Mouse (Mus musculus) intestine, embryonic 15.5 days (tissue): ENCODE measurements around the gene Usp3. TPM values are rescaled to one million over a fixed set of nuclear protein-coding genes. Genes with fewer than 3 reads are reported as not detected.

Experiments
- ATAC-seq: fragments of 200-750 bp; cut with Nextera tagmentation; 2 replicates; pipeline ENCODE4 v1.8.0; 2017; ENCODE audit warnings: moderate TSS enrichment, moderate library complexity
- H3K27ac ChIP-seq: fragments of 300-500 bp; sonication (generic); 2 replicates; pipeline ENCODE4 v1.5.1; 2015; ENCODE audit warnings: mild to moderate bottlenecking, inconsistent platforms
- H3K27me3 ChIP-seq: fragments of 300-500 bp; sonication (generic); replicated peaks from 2 replicates; pipeline ENCODE4 v1.6.1; 2015; ENCODE audit warnings: inconsistent platforms
- H3K36me3 ChIP-seq: fragments of 300-500 bp; sonication (generic); 2 replicates; pipeline ENCODE4 v1.6.1; 2015; ENCODE audit warnings: inconsistent platforms
- H3K4me1 ChIP-seq: fragments of 300-500 bp; sonication (generic); replicated peaks from 2 replicates; pipeline ENCODE4 v1.6.1; 2015; ENCODE audit warnings: inconsistent platforms
- H3K4me2 ChIP-seq: fragments of 300-500 bp; sonication (generic); replicated peaks from 2 replicates; pipeline ENCODE4 v1.6.1; 2015; ENCODE audit warnings: mild to moderate bottlenecking, inconsistent platforms
- H3K4me3 ChIP-seq: fragments of 300-500 bp; sonication (generic); replicated peaks from 2 replicates; pipeline ENCODE4 v1.5.1; 2015; ENCODE audit warnings: inconsistent platforms
- H3K9ac ChIP-seq: fragments of 300-500 bp; sonication (generic); 2 replicates; pipeline ENCODE4 v1.6.1; 2015; ENCODE audit warnings: inconsistent platforms
- H3K9me3 ChIP-seq: fragments of 300-500 bp; sonication (generic); 2 replicates; pipeline ENCODE4 v1.6.1; 2016; ENCODE audit warnings: inconsistent platforms
- WGBS: fragments of 180-500 bp; shearing (Covaris S2); methylation state at CpG from one replicate; pipeline ENCODE4 v1.1.7; 2015; 5-methylcytosine and 5-hydroxymethylcytosine counted together
- polyA plus RNA-seq: library from polyadenylated mRNA; unstranded; fragments of >200 nt; fragmentation: Nextera tagmentation; extraction: Ambion mirVana; gene quantifications from 2 replicates; pipeline ENCODE4 v1.2.1, GENCODE M21; 2015

Usp3 gene
- polyA plus RNA-seq, 1 experiment from 2014 or later: 79.5 TPM

DNA sequence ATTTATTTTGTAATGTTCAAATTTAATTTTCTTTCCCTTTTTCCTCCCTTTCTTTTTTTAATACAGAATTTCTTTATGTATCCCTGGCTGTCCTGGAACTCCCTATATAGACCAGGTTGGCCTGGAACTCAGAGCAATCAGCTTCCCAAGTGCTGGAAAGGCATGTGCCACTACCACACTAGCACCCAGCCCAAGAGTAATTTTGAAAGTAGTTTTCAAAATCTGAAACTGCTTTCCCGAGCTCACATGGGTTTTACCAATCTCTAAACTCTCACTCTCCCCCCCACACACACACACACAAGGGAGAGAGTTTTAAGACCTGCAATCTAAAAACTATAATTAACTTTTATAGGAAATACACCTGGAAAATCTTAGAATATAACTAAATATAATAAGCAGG, 7.8 kb downstream of the Usp3 start:
- Histone ChIP-seq H3K4me1 (peaks cover 10% of the 10 kb centered on the region), H3K27ac (no peak overlapping the region), H3K4me3 (no peak overlapping the region), H3K36me3 (no peaks in the 10 kb centered on the region), H3K9ac (no peak overlapping the region), H3K9me3 (no peaks in the 10 kb centered on the region), H3K4me2 (no peak overlapping the region), H3K27me3 (no peaks in the 10 kb centered on the region)
- no peak for ATAC-seq
- WGBS: 72% methylated on average over 1 of the region's 1 CpGs

DNA sequence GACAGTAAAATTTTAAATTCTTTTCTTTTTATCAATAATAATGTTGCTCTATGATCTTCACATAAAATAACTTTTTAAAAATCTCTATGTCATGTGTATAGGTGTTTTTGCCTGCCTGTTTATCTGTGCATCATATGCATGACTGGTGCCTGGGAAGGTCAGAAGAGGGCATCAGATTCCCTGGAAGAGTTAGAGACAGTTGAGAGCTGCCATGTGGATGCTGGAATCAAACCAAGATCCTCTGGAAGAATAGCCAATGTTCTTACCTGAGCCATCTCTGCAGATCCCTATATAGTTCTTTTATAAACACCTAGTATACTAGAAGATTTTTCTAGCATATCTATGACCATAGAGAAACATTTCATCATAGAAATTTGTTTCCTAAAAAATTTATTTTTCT, 8.8 kb downstream of the Usp3 start:
- Histone ChIP-seq H3K4me2 (no peak overlapping the region), H3K36me3 (no peaks in the 10 kb centered on the region), H3K27me3 (no peaks in the 10 kb centered on the region), H3K9ac (no peak overlapping the region), H3K4me1 (peaks cover 4% of the 10 kb centered on the region), H3K4me3 (no peak overlapping the region), H3K9me3 (no peaks in the 10 kb centered on the region), H3K27ac (no peak overlapping the region)
- ATAC-seq: no peak

DNA sequence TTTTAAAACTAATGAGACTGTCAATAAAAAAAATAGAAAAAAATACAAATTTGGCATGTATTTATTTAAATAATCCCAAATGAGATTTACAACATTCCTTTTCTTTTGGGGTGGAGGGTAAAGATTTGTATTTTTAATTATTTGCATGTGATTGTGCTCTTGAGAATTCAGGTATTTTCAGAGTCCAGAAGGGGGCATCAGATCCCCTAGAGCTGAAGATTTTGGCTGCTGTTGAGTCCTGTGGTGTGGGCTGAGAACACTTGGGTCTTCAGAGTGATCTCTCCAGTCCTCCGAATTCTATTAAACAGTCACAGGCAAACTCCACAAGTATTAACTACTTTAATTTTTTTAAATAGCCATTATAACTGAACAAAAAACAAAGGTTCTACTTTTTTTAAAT, 9.7 kb downstream of the Usp3 start:
- no peaks in the 10 kb centered on the region for H3K36me3 ChIP-seq
- no peak overlapping the region for H3K4me2 ChIP-seq
- 94% methylated on average over 1 of the region's 1 CpGs for WGBS
- no peaks in the 10 kb centered on the region for H3K9me3 ChIP-seq
- no peak for ATAC-seq
- H3K4me1 ChIP-seq: 0 out of 2 replicates have a peak, but pooled peaks cover 3% of the 10 kb centered on the region
- no peak overlapping the region for H3K4me3 ChIP-seq
- H3K27ac ChIP-seq: no peak overlapping the region
- no peak overlapping the region for H3K9ac ChIP-seq
- H3K27me3 ChIP-seq: no peaks in the 10 kb centered on the region

DNA sequence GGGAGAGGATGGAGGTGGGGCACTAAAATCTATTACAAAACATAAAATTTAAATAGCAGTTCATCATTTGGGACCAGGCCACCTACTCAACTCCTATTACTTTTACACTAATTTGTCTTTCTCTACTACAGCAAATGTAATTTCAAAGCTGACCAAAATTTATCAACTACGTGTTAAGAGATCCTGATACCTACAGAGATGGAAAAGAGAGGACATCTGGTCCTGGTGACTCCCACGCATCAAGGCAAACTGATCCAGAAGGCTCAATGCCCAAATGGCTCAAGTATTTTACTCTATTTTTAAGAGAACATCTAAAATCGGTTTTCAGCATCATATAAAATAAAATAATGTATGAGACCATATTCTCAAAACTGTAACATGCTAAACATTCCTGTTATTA, 11.2 kb downstream of the Usp3 start:
- H3K27ac ChIP-seq: no peak overlapping the region

DNA sequence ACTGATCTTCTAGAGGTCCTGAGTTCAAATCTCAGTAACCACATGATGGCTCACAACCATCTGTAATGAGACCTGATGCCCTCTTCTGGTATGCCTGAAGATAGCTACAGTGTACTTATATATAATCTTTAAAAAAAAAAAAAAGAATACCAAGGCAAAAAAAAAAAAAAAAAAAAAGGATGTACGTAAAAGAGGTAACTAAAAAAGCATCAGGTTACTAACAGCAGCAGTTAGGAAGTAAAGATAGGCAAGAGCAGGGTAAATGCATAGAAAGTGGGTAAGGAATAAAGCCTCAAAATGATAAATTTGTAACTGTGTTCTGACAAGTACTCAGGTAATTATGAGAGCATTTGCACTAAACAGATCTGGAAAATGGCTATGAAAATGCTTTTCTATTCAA, 12.2 kb downstream of the Usp3 start:
- Histone ChIP-seq H3K4me3 (no peak overlapping the region), H3K36me3 (no peaks in the 10 kb centered on the region), H3K27me3 (no peaks in the 10 kb centered on the region), H3K9me3 (no peaks in the 10 kb centered on the region), H3K9ac (no peak overlapping the region), H3K4me2 (no peak overlapping the region), H3K4me1 (0 out of 2 replicates have a peak, but pooled peaks cover 5% of the 10 kb centered on the region), H3K27ac (no peak overlapping the region)
- WGBS: 92% methylated on average over 1 of the region's 1 CpGs
- no peak for ATAC-seq

More for the DNA sequence above, 11.2 kb downstream of the Usp3 start:
- 80% methylated on average over 3 of the region's 3 CpGs for WGBS
- 0 out of 2 replicates have a peak, but pooled peaks cover 1% of the 10 kb centered on the region for H3K4me1 ChIP-seq
- H3K36me3 ChIP-seq: no peaks in the 10 kb centered on the region
- H3K4me2 ChIP-seq: no peak overlapping the region
- ATAC-seq: no peak
- H3K4me3 ChIP-seq: no peak overlapping the region
- no peaks in the 10 kb centered on the region for H3K9me3 ChIP-seq
- no peak overlapping the region for H3K9ac ChIP-seq
- no peaks in the 10 kb centered on the region for H3K27me3 ChIP-seq

DNA sequence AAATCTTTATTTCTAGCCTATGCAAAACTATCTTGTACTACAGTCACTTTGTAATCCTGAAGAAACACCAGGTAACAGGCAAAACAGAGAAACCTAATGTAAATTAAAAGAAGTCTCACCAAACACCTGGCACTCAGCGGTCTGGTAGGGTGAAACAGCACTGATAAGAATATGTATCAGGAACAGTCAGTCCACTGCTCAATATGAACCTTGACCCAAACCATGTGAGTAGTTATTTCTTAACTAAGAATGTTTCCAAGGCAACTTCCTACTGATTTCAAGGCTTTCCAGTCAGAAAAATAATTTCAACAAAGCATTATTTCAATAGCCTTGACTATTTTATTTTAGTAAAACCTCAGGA, 17.1 kb downstream of the Usp3 start:
- H3K36me3 ChIP-seq: no peaks in the 10 kb centered on the region
- ATAC-seq: peak; percentile 87
- H3K9me3 ChIP-seq: no peaks in the 10 kb centered on the region
- H3K27ac ChIP-seq: peak overlapping the region; percentile 79
- H3K4me3 ChIP-seq: no peak overlapping the region
- H3K4me2 ChIP-seq: peak overlapping the region; percentile 18; the same call in 1 of the 2 replicates
- no peak overlapping the region for H3K9ac ChIP-seq
- H3K4me1 ChIP-seq: 0 out of 2 replicates have a peak, but pooled peaks cover 9% of the 10 kb centered on the region
- H3K27me3 ChIP-seq: no peaks in the 10 kb centered on the region
- WGBS: 61% methylated on average over 1 of the region's 1 CpGs

DNA sequence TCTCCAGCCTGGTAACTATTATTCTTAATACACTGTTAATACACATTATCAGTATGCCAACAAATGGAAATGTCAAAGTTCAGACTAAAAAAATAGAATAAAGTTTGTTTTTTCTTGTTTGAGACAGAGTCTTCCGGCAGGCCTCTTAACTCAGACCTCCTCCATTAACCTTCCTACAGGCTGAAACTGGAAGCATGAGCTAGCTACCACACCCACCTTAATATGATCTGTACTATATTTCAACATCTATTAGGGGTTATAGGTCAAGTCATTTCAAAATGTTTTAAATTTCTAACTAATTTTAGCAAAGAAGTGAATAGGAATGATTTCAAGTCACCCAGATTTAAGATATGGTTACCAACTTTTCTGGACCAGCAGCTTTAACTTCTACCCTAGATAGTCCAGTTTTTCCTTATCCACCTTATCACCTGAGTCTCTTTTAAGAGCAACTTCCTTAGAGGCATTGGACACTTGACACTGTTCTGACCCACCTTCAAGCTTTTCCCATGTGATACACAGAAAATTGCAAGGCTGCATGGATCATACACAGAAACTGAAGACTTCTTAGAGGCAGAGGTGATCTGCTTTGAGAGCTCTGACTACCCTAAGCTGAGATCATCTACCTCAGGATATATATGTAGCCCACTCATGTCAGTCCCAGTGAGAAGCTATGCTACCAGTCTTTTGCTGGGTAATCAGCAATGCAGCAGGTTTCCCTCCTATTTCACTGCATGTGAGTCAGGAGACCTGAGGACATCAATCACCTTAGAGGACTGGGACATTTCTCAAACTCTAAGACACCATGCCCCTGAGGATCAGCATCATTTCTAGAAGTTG, 17.7 kb downstream of the Usp3 start:
- H3K27me3 ChIP-seq: no peaks in the 10 kb centered on the region
- H3K4me1 ChIP-seq: 0 out of 2 replicates have a peak, but pooled peaks cover 9% of the 10 kb centered on the region
- H3K9me3 ChIP-seq: no peaks in the 10 kb centered on the region
- H3K36me3 ChIP-seq: no peaks in the 10 kb centered on the region
- 0 out of 2 replicates have a peak overlapping the region, but pooled peaks have one; percentile 15 for H3K9ac ChIP-seq
- peak; percentile 85 for ATAC-seq
- peak overlapping the region; percentile 30 for H3K4me2 ChIP-seq
- WGBS: 46% methylated on average over 1 of the region's 1 CpGs
- no peak overlapping the region for H3K4me3 ChIP-seq
- peak overlapping the region; percentile 79 for H3K27ac ChIP-seq

DNA sequence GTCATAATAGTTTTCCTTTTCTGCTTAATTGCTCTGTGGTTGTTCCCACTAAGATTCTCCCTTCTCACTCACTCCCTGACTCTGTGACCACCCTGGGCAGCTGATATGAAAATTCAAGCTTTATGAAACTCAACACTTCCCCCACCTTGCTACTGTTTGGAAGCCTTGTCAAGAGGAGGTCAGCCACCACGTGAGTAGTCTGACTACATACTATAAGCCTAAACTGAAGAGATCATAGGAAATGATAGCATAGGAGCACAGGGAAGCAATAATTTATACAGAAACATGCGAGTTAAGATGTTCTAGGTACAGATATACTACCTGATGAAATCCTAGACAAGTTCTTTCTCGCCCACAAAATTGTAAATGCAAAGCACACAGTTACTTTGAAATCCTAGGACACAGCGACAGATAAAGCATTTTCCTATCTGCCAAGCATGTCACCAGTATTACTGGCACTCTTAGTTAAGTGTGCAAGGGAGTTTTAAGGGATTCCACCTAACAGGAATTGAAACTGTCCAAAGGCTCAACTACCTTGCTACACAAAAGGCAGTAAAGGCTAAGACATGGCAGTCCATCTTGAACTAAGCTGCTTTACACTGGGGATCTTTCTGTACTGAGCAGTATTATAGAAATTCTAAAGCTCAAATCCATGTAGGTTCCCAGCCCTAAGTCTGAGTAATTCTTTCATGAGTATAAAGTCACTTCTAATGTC, 20.8 kb downstream of the Usp3 start:
- no peak overlapping the region for H3K4me3 ChIP-seq
- H3K27me3 ChIP-seq: no peaks in the 10 kb centered on the region
- WGBS: 74% methylated on average over 4 of the region's 4 CpGs
- ATAC-seq: no peak
- H3K4me2 ChIP-seq: no peak overlapping the region
- no peak overlapping the region for H3K9ac ChIP-seq
- H3K9me3 ChIP-seq: no peaks in the 10 kb centered on the region
- H3K4me1 ChIP-seq: 0 out of 2 replicates have a peak, but pooled peaks cover 9% of the 10 kb centered on the region
- H3K27ac ChIP-seq: no peak overlapping the region
- no peaks in the 10 kb centered on the region for H3K36me3 ChIP-seq

DNA sequence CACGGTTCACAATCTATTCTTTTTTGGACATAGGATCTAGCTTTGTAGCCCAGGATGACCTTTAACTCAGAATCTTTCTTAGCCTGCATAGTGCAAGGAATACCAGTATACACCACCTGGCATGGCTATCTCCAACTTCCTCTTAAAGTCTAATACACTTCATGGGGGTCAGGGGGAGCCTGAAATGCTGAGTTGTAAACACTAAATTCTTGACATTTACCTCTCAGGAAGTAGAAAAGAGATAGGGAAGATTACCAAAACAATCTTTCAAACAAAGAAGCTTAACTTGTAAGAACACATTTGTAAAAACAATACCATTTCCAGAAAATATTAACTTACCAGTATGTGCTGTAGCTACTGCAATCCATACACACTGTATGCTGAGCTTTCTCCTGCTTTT, 30.7 kb downstream of the Usp3 start:
- no peaks in the 10 kb centered on the region for H3K36me3 ChIP-seq
- H3K4me2 ChIP-seq: no peak overlapping the region
- peaks cover 5% of the 10 kb centered on the region; the same call in 1 of the 2 replicates for H3K4me1 ChIP-seq
- H3K9me3 ChIP-seq: no peaks in the 10 kb centered on the region
- 47% methylated on average over 1 of the region's 1 CpGs for WGBS
- H3K27me3 ChIP-seq: no peaks in the 10 kb centered on the region
- no peak overlapping the region for H3K4me3 ChIP-seq
- H3K27ac ChIP-seq: no peak overlapping the region
- ATAC-seq: no peak
- no peak overlapping the region for H3K9ac ChIP-seq

DNA sequence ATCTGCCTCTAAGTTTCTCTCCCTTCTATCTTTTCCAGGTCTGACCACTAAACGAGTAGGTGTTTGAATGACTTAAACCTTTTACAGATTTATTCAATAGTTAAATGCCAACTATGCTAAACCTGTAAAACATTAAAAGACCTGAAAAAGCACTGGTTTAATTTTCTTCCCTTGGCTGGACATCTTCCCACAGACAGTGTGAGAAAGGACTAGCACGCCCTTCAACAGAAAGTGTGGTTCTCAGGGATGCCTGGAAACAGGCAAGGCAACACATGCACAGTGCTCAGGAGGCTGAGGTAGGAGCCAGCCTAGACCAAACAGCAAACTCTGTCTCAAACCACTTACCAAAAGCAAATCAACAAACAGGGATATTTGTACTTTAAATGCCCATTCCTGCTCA, 31.4 kb downstream of the Usp3 start:
- H3K9ac ChIP-seq: no peak overlapping the region
- H3K4me2 ChIP-seq: no peak overlapping the region
- peaks cover 5% of the 10 kb centered on the region; the same call in 1 of the 2 replicates for H3K4me1 ChIP-seq
- ATAC-seq: no peak
- H3K36me3 ChIP-seq: no peaks in the 10 kb centered on the region
- H3K27ac ChIP-seq: no peak overlapping the region
- WGBS: 90% methylated on average over 2 of the region's 2 CpGs
- no peak overlapping the region for H3K4me3 ChIP-seq
- H3K27me3 ChIP-seq: no peaks in the 10 kb centered on the region
- no peaks in the 10 kb centered on the region for H3K9me3 ChIP-seq

DNA sequence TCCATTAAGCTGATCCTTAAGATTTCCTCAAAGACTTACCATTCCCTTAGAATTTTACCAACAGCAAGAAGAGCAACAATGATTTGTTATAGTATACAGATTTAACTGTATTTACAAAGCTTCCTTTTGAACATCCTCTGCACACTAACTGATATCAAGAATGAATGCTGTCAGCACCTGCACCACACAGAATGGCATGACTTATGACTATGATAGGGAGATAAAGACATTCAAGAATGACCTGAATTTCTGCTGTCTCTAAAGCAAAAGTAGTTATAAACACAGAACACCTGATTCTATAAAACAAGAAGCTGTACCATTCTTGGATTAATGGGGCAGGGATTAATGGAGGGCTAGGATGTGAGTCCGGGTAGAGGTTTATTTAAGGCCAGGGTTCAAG, 32.2 kb downstream of the Usp3 start:
- no peak overlapping the region for H3K9ac ChIP-seq
- no peak for ATAC-seq
- H3K36me3 ChIP-seq: no peaks in the 10 kb centered on the region
- no peak overlapping the region for H3K27ac ChIP-seq
- peaks cover 5% of the 10 kb centered on the region; the same call in 1 of the 2 replicates for H3K4me1 ChIP-seq
- H3K27me3 ChIP-seq: no peaks in the 10 kb centered on the region
- no peaks in the 10 kb centered on the region for H3K9me3 ChIP-seq
- H3K4me3 ChIP-seq: no peak overlapping the region
- H3K4me2 ChIP-seq: no peak overlapping the region
- 48% methylated on average over 1 of the region's 1 CpGs for WGBS

DNA sequence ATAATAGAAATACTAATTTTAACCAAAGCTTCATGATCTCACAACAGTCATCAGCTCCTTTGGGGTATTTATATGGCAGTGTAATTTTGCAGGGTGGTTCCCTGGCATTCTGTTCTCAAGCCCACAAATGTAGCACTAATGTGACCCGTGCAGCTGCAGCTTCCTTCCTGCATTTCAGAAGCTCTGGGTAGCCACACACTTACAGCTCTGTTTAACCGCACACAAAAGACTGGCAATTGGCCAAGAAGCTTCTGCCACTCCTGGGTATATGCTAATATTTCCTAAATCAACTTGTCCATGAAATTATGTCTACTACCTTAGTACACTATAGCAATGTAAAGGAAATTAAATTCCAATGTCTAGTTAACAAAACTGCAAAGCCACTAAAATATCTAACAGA, 32.6 kb downstream of the Usp3 start:
- H3K9ac ChIP-seq: no peak overlapping the region
- H3K4me1 ChIP-seq: peaks cover 5% of the 10 kb centered on the region; the same call in 1 of the 2 replicates
- no peaks in the 10 kb centered on the region for H3K9me3 ChIP-seq
- 12% methylated on average over 2 of the region's 2 CpGs for WGBS
- no peaks in the 10 kb centered on the region for H3K36me3 ChIP-seq
- H3K27me3 ChIP-seq: no peaks in the 10 kb centered on the region
- H3K4me3 ChIP-seq: no peak overlapping the region
- peak; percentile 70; the same call in 1 of the 2 replicates for ATAC-seq
- H3K4me2 ChIP-seq: no peak overlapping the region
- no peak overlapping the region for H3K27ac ChIP-seq
